Mouse (Mus musculus) cortical plate, adult 2 months (tissue): ENCODE measurements at regions not wholly inside any gene's neighbourhood (a gene's known extent, or its start where the extent isn't known, plus 50 kb on each side); places are given as distances from the start of the nearest gene placed in this dataset.
A peak's percentile ranks its signal among the peaks of the same experiment; 100 is the strongest.

Experiments
- CTCF ChIP-seq: fragments of 200-500 bp; IDR thresholded peaks from 2 replicates; pipeline ENCODE4 v1.5.1; 2011; ENCODE audit warnings: mild to moderate bottlenecking, control low read depth, low read length; ENCODE audit not compliant: insufficient read depth; ENCODE audit errors: extremely low read depth
- POLR2A ChIP-seq: fragments of 200-500 bp; IDR thresholded peaks from 2 replicates; pipeline ENCODE4 v1.6.1; 2011; ENCODE audit warnings: mild to moderate bottlenecking, low read length, control low read depth; ENCODE audit not compliant: insufficient read depth; ENCODE audit errors: extremely low read depth

GRCm38 (mm10) chr15:87342656-87343055, 201.4 kb upstream of the Fam19a5 start:
- TF ChIP-seq POLR2A (no peak), CTCF (0 out of 2 replicates have a peak, but pooled peaks have one; percentile 11)
